Mouse (Mus musculus): ENCODE results near the gene Slu7.

Slu7 gene

DNA sequence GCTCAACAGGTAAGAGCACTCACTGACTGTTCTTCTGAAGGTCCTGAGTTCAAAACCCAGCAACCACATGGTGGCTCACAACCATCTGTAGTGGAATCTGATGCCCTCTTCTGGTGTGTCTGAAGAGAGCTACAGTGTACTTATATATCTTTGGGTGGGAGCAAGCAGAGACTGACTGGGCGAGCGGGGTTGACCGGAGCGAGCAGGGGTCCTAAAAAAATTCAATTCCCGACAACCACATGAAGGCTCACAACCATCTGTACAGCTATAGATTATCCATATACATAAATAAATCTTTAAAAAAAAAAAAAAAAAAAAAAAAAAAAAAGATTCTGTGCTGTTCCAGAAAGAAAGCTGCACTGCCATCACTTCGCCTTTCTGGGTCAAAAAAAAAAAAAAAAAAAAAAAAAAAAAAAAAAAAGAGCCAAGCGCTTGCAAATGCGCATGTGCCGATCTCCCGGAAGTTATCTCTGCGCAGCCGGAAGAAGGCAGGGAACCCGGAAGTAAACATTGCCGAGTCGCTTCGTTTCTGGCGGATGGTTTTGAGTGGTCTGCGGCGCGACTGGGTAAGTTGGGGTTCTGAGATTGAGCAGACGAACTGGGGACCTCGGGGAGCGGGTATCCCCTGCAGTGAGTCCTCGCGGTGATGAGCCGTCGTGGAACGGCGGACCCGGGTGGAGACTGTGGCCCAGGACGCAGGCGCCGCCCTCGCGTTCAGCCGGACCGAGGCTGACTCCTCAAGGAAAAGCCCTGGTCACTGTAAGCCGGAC, at the start of gene Slu7:
Slu7 (plus strand) TSS at position 491 of the 770 bp plus-strand sequence.
- peak; percentile 77 to 79 for DNase-seq

DNA sequence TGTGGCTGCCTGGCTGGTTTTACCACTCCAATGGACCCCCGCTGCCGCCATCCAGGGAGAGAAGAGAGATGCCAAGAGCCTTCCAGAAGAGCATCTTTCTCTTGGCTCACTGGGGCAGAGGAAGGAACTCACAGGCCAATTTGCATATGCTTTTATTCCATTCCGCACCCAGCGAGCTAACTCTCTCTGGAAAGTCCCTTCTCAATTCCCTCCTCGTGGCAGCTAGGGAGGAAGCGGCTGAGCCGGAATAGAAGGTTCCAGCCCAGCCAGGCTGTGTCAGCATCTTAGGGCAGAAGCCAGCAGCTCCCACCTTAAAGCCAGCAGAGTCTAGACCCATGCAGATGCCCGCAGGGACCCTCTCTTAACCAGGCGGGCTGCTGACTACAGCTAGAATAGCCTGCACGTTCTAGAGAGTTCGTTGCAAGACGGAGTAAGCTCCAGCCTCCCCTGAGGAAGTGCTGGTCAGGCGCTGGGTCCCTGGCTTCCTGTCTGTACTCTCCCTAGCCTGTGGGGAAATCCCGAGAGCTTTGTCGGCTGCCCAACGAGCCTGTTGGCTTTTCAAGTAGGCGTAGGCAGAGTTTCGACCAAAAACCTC, 48.4 kb upstream of the Slu7 start:
- DNase-seq = peak; percentile 26 to 42

DNA sequence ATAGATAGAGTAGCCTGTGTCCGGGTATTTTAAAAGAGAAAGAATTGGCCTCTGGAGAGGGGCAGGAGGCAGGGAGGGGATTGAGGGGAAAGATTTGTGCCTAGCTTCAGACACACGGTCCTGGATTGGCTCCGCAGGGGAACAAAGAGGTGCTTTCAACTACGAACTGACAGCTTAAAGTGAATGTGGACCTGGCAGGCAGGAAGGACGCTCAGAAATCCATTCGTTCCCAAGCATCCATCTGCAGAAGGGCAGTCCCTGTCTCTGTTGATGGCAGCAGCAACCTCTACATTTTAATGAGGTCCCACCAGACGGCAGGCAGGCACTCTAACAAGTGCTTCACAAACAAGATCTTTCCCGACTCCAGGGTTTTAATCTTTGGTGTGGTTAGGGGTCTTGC, 47.8 kb upstream of the Slu7 start:
- DNase-seq = peak in 1 of 2 experiments; percentile 8

DNA sequence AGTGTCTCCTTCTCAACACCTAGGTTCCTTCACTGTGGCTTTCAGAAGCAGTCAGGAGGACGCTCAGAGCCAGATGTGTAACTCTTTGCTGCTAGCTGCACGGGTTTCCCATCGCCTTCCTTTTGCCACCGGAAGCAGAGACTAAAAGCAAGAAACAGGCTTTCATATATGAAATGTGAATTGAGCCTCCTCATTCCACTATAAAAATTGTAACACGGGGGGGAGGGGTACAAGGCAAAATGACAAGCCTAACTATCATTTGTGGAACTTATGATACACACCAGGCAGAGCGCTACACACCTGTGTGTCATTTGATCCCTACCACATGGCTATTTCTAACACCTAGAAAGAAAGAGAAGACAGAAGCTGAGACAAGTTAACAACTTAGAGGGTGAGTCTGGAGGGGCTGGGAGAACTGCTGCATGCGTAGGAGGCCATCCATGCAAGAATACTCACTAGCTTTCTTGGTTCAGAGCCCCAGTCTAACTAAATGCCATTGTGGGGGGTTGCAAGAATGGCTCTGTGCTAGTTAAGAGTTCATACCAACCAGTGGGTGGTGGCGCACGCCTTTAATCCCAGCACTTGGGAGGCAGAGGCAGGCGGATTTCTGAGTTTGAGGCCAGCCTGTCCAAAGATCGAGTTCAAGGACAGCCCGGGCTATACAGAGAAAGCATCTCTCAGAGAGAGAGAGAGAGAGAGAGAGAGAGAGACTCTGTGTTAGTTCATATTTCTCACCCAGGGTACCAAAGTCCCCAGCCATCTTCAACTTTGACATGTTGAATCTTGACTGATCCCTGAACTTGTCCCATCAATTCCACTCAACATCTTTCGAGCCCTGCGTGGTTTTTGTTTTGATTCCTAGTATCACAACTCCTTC, 46.3 kb upstream of the Slu7 start:
- DNase-seq = no peak

DNA sequence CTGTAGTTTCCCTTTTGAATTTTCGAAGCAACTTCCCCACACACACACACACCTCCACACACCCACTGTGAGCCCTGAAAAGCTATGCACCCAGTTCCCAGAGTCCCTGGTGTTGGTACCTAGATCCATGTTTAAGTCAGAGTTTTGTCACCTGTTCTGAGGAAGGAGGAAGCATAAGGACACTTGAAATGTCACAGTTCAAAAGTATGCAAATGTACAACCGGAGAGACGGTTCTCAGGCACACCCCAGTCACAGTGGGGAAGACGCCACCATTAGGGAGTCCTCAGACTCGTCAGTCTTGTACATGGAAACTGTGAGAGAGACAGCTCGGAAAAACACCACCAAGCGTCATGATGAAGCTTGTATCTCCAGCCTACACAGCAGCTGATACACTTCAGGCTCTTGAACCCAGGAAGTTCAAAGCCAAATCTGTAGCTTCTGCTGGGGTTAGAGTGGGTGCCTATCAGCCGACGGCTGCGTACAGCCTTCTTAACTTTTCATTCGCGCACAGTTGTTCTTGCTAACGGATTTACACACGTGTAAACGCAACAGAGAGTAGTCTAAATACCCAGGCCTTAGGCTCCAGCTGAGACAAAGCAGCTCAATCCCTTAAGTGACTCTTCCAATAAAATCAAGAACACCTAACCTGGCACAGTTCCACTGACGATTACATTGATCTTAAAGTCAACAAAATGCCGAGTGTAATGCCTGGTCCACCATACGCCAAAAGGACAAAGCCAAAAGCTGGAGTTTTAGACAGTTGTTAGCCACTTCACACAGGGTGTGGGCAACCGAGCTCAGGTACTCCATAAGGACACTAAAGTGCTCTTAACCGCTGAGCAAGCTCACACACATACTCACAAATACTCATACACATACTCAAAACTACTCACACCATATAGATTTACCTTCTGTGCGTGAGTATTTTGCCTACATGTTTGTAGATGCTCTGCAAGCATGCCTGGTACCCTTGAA, 45.1 kb upstream of the Slu7 start:
- DNase-seq = no peak

DNA sequence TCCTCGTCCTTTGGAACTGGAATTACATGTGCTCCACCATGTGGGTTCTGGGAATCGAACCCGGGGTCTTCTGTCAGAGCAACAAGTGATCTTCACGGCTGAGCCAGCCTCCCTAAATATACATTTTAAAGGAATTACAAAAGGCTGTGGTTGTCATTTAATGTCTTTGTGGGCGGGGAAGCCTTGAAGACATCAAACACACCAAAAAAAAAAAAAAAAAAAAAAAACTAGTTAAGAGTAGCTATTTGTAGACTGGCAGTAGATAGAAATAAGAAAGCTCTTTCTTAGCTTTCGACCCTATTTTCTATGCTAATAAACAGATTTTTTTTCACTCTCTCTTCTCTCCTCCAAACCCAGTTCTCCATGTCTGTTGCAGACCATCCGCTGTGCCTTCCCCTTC, 44.4 kb upstream of the Slu7 start:
- no peak for DNase-seq

DNA sequence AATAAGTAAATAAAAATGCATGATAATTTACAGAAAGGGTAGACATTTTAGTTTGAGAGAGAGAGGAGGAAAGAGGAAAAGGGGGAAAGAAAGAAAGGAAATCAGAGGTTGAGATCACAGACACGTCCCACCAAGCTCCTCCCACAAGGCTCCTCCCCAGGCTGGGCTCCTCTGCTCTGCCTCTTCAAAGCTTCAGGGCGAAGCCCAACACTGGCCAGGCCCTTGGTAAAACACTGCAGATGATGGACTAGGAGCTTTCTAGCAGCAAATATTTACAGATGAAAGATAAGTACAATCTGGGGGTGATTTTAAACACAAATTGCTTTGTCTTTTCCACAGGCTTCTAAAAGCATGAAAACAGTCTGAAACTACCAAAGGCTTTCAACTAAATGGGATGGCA, 40.8 kb upstream of the Slu7 start:
- DNase-seq = no peak

DNA sequence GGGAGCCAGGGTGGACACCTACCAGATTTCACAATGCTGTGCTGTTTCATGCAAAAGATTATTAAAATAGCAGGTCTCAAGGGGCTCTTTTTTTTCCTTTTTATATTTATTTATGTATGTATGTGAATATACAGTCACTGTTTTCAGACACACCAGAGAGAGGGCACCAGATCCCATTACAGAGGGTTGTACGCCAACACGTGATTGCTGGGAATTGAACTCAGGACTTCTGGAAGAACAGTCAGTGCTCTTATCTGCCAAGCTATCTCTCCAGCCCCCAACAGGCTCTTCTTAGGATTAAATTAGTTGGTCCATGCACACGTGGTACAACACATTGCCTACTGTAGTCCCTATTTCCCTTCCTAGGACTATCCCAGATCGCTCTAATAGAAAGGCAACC, 40.2 kb upstream of the Slu7 start:
- no peak for DNase-seq

DNA sequence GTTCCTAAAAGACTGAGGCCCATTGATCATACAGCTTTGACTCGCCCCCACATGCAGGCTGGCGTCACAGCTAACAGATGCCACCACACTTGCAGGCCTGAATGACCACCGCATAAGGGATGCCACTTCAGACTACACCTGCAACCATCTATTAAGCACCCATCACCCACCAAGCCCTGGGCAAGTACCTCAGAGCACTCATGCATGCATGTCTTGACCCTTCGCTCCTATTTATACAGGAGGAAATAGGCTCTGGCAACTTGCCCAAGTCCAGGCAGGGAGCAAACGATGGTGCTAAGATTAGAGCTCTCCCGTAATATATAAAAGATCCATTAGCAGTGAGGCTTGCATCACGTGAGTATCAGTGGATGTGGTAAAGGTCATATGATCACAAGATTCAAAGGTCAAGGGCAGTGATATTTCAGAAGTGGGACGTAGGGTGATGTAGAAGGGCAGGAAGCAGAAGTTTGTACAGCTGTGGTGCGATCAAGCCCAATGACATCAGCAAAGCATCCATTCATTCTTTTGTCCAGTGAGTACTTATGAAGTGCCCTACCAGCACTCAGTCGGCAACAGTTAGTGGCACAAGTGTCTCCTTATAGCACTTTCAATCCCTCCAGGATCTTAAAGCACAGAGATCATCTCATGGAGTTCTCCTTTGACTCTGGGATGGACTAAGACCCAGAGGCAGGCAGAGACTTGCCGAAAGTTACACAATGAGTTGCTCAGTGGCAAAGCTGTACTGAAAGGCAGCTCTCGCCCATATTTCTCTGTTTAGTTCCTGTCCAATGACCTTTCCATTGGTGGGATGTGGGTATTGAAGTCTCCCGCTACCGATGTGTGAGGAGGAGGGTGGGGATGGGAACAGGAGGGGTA, 38.2 kb upstream of the Slu7 start:
- no peak for DNase-seq

DNA sequence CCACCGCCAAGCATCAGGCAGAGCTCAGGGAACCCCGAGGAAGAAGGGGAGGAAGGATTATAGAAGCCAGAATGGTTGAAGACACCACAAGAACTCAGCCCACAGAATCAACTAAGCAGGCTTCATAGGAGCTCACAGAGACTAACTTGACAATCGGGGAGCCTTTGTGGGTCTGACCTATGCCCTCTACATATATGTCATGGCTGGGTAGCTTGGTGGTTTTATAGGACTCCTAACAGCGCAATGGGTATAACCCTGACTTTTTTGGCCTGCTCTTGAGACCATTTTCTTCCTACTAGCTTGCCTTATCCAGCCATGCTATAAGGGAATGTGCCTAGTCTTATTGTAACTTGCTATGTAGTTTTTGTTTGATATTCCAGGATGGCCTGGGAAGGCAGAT, 37.3 kb upstream of the Slu7 start:
- DNase-seq = no peak

DNA sequence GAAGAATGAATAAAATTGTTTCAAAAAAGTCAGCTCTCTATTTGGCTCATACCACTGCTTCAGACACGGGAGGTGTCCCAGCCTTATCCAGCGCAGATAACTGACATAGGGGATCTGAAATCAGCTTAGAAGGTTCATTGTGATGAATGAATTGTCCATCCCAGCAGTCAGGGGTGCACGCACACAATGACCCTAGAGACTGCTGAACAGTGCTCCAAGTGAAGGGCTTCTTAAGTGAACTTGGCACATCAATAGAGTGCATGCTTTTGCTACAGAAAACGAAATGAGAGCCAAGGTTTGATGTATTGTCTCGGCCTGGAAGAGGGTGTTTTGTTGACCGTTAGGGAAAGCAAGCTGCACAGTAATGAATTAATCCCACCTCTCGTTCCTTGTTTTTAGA, 36.9 kb upstream of the Slu7 start:
- DNase-seq = no peak

DNA sequence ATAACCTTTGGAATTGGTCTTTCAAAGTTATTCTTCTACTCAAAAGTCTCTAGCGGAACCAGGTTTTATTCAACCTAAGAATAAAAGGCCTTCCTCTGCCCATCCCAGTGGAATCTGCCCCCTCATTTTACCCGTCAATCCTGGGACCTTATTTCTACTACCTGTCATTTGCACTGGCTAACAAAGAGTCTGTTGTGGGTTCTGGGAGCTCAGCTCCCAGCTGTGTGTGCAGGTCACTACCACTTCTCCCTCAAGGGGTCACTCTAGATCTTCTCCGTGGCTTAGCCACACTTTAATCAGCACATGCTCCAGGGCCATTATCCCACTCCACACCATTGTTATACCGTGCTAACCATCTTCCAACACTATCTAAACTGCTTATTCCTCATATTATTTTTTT, 34.2 kb upstream of the Slu7 start:
- no peak for DNase-seq

DNA sequence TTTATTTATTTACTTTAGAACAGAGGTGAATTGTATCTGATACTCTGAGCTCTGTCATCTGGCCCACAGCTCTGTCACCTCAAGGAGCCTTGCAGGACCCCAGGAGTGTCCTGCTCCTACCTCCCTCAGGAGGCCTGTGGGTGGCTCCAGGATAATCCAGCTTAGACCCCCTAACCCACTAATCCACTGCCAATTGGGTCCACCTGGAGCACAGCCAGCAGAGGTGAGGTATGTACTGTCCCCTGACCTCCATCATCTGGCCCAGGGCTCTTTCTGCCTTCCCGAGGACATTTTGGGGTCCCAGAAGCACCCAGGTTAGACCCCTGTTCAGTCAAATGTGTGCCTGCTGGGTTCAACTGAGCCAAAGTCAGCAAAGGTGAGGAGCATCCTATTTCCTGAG, 33.4 kb upstream of the Slu7 start:
- DNase-seq = no peak

DNA sequence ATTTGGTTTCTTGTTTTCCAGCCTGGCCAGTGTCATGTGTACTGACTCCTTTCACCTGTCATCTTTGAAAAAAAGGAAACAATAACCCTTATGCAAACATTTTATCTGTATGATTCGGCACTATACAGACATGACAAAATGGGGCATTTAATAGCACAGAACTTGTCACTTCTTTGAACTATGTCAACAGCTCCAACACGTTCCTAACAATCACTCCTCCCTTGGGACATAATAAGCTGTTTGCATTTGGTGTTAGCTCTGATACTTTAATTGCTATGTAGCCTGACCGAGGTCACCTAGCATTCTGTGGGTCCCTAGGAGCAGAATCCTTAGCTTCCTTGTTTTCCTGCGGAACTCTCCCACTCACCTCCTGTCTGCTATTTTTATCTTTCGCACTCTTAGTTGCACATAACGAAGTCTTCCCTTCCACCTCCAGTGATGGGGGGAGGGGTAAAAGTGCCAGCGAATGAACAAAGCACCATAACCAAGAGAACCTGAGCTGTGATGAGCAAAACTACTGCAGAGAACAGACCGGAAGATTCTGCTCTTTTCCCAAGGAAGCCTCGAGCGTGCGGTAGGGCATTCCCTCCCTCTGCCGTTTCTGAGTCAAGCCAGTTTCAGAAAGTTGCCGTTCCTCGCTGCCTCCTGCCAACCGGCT, 29.3 kb upstream of the Slu7 start:
- DNase-seq = no peak

DNA sequence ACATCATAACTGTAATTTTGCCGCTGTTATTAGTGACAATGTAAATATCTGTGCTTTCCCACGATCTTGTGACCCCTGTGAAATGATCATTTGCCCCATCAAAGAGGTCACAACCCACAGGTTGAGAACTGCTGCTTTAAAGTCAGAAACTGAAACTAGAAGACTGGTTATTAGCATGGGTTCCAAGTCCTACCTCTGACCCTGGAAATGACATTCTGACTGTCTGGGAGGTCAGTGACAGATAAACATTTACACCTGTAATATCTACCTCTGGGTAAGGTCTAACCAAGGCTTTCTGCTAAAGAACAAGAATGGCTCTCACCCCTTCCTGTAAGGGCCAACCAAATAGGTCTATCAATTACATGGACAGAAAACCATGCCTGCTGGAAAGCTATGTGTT, 24.7 kb upstream of the Slu7 start:
- DNase-seq = no peak

DNA sequence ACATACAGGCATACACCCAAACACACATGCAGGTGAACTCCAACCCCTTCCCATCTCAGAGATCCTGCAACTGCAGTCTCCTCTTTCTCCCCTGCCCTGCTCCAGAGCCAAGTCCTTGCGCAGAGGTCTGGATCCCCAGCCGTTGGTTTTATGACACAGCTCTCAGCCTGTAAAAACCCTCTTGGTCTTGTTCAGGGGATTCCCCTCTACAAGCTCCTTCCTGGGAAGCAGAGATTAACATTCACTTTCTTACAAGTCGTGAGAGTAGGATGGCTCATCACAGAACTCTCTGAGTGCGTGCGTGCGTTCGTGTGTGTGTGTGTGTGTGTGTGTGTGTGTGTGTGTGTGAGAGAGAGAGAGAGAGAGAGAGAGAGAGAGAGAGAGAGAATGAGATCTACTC, 23.3 kb upstream of the Slu7 start:
- DNase-seq = no peak

DNA sequence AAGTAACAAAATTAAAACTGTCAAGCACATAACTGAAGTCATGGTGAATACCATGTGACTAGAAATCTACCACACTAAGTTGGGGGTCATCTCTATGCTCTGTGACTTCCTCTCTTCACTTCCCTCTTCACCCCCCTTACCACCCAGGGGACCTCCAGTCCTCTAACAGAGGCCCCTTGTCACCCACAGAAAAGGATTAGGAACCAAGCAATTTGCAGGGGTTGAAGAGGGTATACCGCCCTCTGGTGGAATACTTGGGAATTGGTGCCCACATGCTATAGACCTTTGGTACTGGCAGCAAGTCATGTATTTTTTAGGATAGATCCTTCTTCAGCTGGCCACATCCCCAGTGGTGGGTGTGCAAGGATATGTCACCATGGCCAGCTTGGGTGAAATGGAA, 22.1 kb upstream of the Slu7 start:
- peak; percentile 61 to 71 for DNase-seq

DNA sequence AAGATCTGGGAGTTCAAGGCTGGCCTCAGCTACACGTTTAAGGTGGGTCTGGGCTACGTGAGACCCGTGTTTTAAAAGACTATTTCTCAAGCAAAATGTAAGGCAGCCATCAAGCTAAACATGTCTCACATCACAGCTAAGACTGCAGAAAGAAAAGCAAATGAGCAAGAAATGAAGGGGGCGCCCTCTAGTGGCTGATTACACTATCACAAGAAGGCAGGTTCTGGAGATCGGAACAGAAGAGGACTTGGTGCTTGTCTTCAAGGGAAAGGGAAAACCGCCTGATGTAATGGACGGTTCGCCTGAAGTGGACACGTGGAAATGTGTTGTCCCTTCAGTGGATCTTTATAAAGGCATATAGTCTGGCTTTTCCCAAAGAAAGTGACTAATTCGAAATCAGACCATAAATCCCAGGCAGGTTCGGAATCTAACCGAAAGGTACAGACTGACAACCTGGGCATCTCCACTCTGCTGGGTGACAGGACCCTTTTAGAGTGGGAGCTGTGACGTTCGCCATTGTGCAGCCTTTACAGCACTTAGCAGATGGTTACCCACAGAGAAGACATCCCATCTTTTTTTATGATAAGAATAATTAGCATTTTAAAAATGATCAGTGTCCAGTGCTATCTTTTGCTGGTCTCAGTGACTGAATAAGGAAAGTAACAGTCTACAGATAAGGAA, 20.6 kb upstream of the Slu7 start:
- DNase-seq = peak; percentile 78 to 84

DNA sequence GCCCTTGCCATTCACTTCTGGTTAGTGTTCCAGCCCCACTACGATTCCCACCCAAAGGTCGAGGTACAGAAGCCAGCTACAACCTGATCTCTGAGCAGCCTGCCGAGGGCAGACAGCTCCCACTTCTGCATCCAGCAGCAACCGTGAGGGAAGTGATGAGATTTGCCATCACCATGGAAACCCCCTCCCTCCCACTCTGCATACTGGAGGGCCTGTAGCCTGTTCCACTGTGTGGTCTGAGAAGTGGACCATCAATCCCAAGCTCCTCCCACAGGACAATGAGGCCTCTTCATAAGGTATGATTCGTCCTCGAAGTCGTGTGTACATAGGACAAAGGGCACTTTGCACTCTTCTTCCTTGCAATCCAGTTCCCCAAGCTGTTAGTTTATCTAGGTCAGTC, 16.3 kb upstream of the Slu7 start:
- no peak for DNase-seq

DNA sequence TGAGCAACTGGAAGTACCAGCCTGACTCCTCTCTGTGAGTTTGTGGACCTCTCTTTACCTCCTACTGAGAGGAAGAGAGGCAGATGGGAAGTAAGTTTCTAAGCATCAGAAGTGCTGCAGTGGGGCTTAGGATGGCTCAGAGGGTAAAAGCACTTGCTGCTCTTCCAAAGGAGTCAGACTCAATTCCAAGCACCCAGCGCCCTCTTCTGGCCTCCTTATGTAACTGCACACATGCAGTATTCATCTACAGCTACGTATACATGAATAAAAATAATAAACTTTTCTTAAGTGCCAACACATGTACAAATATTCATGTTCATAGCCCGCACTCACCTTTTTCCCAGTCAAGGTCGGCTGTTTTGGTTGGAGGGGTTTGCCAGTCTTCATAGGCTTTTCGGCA, 9.2 kb upstream of the Slu7 start:
- DNase-seq = no peak

Data from cerebellum, adult 18-20 months (tissue).